Mouse (Mus musculus) C2C12 (cell line): ENCODE measurements around the gene Mysm1.
A peak's percentile ranks its signal among the peaks of the same experiment; 100 is the strongest.

Source experiments
- CEBPB ChIP-seq: IDR thresholded peaks from one replicate; pipeline ENCODE4 v1.6.1; 2011; ENCODE audit warnings: low read depth, mild to moderate bottlenecking, control low read depth, moderate library complexity
- CTCF ChIP-seq: IDR thresholded peaks from one replicate; pipeline ENCODE4 v1.5.1; 2011; ENCODE audit not compliant: control insufficient read depth, insufficient read depth, insufficient read length
- FOSL1 ChIP-seq: IDR thresholded peaks from one replicate; pipeline ENCODE4 v1.8.0; 2011; ENCODE audit warnings: mild to moderate bottlenecking, low read length; ENCODE audit not compliant: poor library complexity, insufficient read depth, severe bottlenecking
- MAX ChIP-seq: IDR thresholded peaks from one replicate; pipeline ENCODE4 v1.6.1; 2011; ENCODE audit warnings: mild to moderate bottlenecking, control low read depth
- MYOG ChIP-seq: IDR thresholded peaks from one replicate; pipeline ENCODE4 v1.6.1; 2011; ENCODE audit not compliant: control insufficient read depth, insufficient read length; ENCODE audit errors: extremely low read depth
- USF1 ChIP-seq: IDR thresholded peaks from one replicate; pipeline ENCODE4 v1.6.1; 2011; ENCODE audit warnings: low read depth, mild to moderate bottlenecking, control low read depth, moderate library complexity

GRCm38 (mm10) chr4:94900744-94901143 lies 78.2 kb downstream of the Mysm1 start:
- TF ChIP-seq CTCF (no peak), MAX (no peak), FOSL1 (no peak), CEBPB (no peak), MYOG (no peak), USF1 (peak; percentile 20)
